Mouse (Mus musculus): ENCODE results near the gene Hoxb9. TPM values are rescaled to one million over a fixed set of nuclear protein-coding genes. Genes with fewer than 3 reads are reported as not detected.

Hoxb9 gene
- polyA plus RNA-seq, 1 experiment from 2014 or later, result 22.4 TPM

GRCm38 (mm10) chr11:96255111-96255995 is 15.9 kb upstream of the Hoxb9 start:
- H3K9ac ChIP-seq, result no peak overlapping the region
- 2% methylated on average over 39 of the region's 39 CpGs for WGBS
- DNase-seq (ENCODE audit: low spot score) (no peak), ATAC-seq (ENCODE audit: low FRiP score) (no peak)
- no peak overlapping the region for H3K4me3 ChIP-seq (replicated peaks; ENCODE audit: low read length)
- peaks cover 99% of the 10 kb centered on the region for H3K27me3 ChIP-seq (ENCODE audit: control insufficient read depth, insufficient read depth, low read length)
- H3K27ac ChIP-seq, result no peak overlapping the region
- H3K36me3 ChIP-seq (replicated peaks; ENCODE audit: control insufficient read depth, insufficient read depth), result no peaks in the 10 kb centered on the region
- H3K9me3 ChIP-seq (ENCODE audit: control insufficient read depth, low read length), result no peaks in the 10 kb centered on the region
- H3K4me1 ChIP-seq (replicated peaks; ENCODE audit: control insufficient read depth, insufficient read depth, low read length), result no peaks in the 10 kb centered on the region
- H3K4me2 ChIP-seq (replicated peaks), result no peak overlapping the region

DNA sequence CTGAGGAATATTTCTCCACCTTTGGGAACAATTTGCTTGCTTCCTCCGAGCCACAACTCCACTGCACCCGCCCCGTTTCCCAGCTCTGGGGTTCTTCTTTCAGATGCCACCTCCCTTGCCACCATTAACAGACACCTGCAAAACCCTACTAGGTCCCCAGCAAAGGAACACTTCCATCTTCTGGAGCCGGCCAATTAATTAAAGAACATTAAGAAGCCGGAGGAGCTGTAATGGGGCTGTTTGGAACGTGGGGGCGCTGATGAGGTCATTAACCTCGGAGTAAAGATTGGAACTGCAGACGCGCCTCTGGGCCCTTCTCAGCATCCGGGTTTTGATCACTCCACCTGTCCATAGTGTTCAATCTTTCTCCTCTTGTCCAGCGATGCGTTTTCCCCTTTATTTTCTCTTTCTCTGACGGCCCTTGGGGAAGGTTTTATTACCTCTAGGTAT is 15.2 kb upstream of the Hoxb9 start:
- no peak overlapping the region for H3K4me3 ChIP-seq (replicated peaks; ENCODE audit: low read length)
- no peaks in the 10 kb centered on the region for H3K4me1 ChIP-seq (replicated peaks; ENCODE audit: control insufficient read depth, insufficient read depth, low read length)
- ATAC-seq (ENCODE audit: low FRiP score) (no peak), DNase-seq (ENCODE audit: low spot score) (no peak)
- no peaks in the 10 kb centered on the region for H3K36me3 ChIP-seq (replicated peaks; ENCODE audit: control insufficient read depth, insufficient read depth)
- peaks cover 99% of the 10 kb centered on the region for H3K27me3 ChIP-seq (ENCODE audit: control insufficient read depth, insufficient read depth, low read length)
- H3K4me2 ChIP-seq (replicated peaks), result no peak overlapping the region
- H3K9me3 ChIP-seq (ENCODE audit: control insufficient read depth, low read length), result no peaks in the 10 kb centered on the region
- no peak overlapping the region for H3K27ac ChIP-seq
- H3K9ac ChIP-seq, result no peak overlapping the region
- 2% methylated on average over 14 of the region's 14 CpGs for WGBS

DNA sequence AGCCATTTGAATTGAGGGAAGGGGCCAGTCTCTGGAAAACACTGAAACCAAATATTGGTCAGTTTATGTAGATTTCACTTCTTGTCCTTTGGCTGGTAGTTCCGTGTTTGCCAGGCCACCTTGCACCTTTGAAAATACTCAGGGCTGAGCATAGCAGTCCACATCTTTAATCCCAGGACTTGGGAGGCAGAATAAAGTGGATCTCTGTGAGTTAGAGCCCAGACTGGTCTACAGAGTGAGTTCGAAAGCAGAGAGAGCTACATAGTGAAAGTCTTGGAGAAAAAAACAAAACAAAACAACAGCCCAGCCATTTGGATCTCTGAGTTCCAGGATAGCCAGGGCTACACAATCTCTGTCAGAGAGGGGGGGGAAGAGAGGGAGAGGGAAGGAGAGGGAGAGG is 14.1 kb upstream of the Hoxb9 start:
- Histone ChIP-seq H3K9ac (no peak overlapping the region), H3K27me3 (ENCODE audit: control insufficient read depth, insufficient read depth, low read length) (peaks cover 99% of the 10 kb centered on the region), H3K27ac (no peak overlapping the region), H3K4me3 (replicated peaks; ENCODE audit: low read length) (no peak overlapping the region), H3K9me3 (ENCODE audit: control insufficient read depth, low read length) (no peaks in the 10 kb centered on the region), H3K36me3 (replicated peaks; ENCODE audit: control insufficient read depth, insufficient read depth) (no peaks in the 10 kb centered on the region), H3K4me1 (replicated peaks; ENCODE audit: control insufficient read depth, insufficient read depth, low read length) (no peaks in the 10 kb centered on the region), H3K4me2 (replicated peaks) (no peak overlapping the region)
- WGBS, result 29% methylated on average over 2 of the region's 2 CpGs
- no peak for ATAC-seq (ENCODE audit: low FRiP score)
- no peak for DNase-seq (ENCODE audit: low spot score)

GRCm38 (mm10) chr11:96259038-96259437 is 12.2 kb upstream of the Hoxb9 start:
- 3% methylated on average over 2 of the region's 2 CpGs for WGBS
- no peak for ATAC-seq (ENCODE audit: low FRiP score)
- Histone ChIP-seq H3K36me3 (replicated peaks; ENCODE audit: control insufficient read depth, insufficient read depth) (no peaks in the 10 kb centered on the region), H3K4me3 (replicated peaks; ENCODE audit: low read length) (no peak overlapping the region), H3K27me3 (ENCODE audit: control insufficient read depth, insufficient read depth, low read length) (peaks cover 99% of the 10 kb centered on the region), H3K9me3 (ENCODE audit: control insufficient read depth, low read length) (no peaks in the 10 kb centered on the region), H3K27ac (no peak overlapping the region), H3K4me2 (replicated peaks) (no peak overlapping the region), H3K4me1 (replicated peaks; ENCODE audit: control insufficient read depth, insufficient read depth, low read length) (no peaks in the 10 kb centered on the region), H3K9ac (no peak overlapping the region)
- DNase-seq (ENCODE audit: low spot score), result no peak

DNA sequence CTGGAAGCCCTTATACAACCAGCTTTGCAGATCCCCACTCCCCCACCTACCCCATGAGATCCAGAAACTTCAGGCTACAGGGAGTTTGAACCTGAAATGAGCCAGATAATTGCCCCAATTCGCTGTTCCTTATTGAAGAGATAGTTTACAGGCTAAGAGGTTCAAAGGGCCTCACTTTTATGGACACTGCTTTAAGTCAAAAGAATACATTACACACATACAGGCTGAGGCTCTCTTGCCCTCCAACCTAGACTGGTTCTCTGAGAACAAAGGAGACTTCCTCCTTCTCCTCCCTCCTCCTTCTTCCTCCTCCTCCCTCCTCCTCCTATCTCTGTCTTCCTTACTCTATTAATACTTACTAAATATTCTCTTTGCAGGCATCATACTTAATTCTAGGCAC is 11.7 kb upstream of the Hoxb9 start:
- Histone ChIP-seq H3K27me3 (ENCODE audit: control insufficient read depth, insufficient read depth, low read length) (peaks cover 99% of the 10 kb centered on the region), H3K4me3 (replicated peaks; ENCODE audit: low read length) (no peak overlapping the region), H3K36me3 (replicated peaks; ENCODE audit: control insufficient read depth, insufficient read depth) (no peaks in the 10 kb centered on the region), H3K9ac (no peak overlapping the region), H3K27ac (no peak overlapping the region), H3K9me3 (ENCODE audit: control insufficient read depth, low read length) (no peaks in the 10 kb centered on the region), H3K4me2 (replicated peaks) (no peak overlapping the region), H3K4me1 (replicated peaks; ENCODE audit: control insufficient read depth, insufficient read depth, low read length) (no peaks in the 10 kb centered on the region)
- WGBS, result 4% methylated on average over 1 of the region's 1 CpGs
- no peak for ATAC-seq (ENCODE audit: low FRiP score)
- no peak for DNase-seq (ENCODE audit: low spot score)

DNA sequence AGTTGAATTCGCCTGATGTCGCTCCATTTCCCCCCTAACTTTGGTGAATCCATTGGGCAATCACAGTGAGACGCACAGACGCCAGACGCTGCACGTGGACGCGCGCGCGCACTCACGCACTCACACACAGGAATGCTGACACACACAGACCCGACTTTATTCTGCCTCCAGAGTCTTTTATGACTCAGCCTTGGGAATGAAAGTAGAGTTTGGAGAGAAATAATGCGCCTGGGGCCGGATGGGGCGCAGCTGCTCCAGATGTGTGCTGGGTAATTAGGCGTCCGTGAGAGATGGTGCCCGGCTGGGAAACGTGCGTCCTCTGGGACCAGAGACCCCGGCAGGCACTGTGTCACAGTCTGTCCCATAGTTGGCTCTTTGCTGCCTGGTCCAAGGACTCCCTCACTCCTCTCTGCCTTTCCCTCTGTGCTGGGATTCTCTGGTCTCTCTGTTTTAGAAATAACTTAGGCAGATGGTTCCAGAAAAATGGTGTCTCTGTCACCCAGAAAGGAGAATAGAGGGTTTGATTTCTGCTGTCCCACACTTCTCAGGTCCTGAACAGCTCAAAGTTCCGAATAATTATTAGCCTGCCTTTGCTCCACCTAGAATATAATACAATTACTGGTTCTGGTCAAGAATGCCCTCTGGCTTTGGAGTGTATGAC is 10.8 kb upstream of the Hoxb9 start:
- Histone ChIP-seq H3K4me1 (replicated peaks; ENCODE audit: control insufficient read depth, insufficient read depth, low read length) (no peaks in the 10 kb centered on the region), H3K4me3 (replicated peaks; ENCODE audit: low read length) (no peak overlapping the region), H3K9ac (no peak overlapping the region), H3K27ac (no peak overlapping the region), H3K4me2 (replicated peaks) (no peak overlapping the region), H3K27me3 (ENCODE audit: control insufficient read depth, insufficient read depth, low read length) (peaks cover 99% of the 10 kb centered on the region), H3K36me3 (replicated peaks; ENCODE audit: control insufficient read depth, insufficient read depth) (no peaks in the 10 kb centered on the region), H3K9me3 (ENCODE audit: control insufficient read depth, low read length) (no peaks in the 10 kb centered on the region)
- ATAC-seq (ENCODE audit: low FRiP score), result no peak
- WGBS, result under 1% methylated on average over 23 of the region's 23 CpGs
- no peak for DNase-seq (ENCODE audit: low spot score)

DNA sequence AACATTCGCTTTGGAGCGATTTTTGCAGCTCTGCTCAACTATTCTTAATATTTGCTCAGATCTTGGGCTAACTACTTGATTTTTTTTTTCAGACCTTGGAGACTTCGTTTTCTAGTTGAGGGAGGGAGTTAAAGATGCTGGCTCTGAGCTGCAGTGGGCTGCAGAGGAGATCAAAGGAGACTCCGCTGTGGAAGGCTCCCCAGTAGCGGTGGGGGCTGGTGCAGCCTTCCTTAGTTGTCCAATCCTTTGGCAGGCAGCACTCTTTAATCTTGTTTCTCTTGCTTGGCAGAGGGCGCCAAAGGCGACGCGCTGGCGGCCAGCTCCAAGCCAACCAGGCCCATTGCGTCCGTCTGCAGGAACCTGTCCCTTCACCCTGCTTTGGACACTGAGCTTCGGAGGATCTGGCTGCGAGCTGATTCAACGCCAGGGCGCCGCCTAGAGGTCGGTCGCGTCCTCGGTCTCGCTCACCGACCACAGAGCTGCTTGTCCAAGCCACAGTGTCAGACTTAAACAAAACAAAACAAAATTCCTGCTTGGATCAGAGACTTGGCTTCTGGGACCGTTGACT is 9.8 kb upstream of the Hoxb9 start:
- ATAC-seq (ENCODE audit: low FRiP score) (no peak), DNase-seq (ENCODE audit: low spot score) (no peak)
- Histone ChIP-seq H3K9me3 (ENCODE audit: control insufficient read depth, low read length) (no peaks in the 10 kb centered on the region), H3K4me2 (replicated peaks) (no peak overlapping the region), H3K27me3 (ENCODE audit: control insufficient read depth, insufficient read depth, low read length) (peaks cover 99% of the 10 kb centered on the region), H3K9ac (no peak overlapping the region), H3K36me3 (replicated peaks; ENCODE audit: control insufficient read depth, insufficient read depth) (no peaks in the 10 kb centered on the region), H3K4me3 (replicated peaks; ENCODE audit: low read length) (no peak overlapping the region), H3K4me1 (replicated peaks; ENCODE audit: control insufficient read depth, insufficient read depth, low read length) (no peaks in the 10 kb centered on the region), H3K27ac (no peak overlapping the region)
- WGBS, result 1% methylated on average over 24 of the region's 24 CpGs

DNA sequence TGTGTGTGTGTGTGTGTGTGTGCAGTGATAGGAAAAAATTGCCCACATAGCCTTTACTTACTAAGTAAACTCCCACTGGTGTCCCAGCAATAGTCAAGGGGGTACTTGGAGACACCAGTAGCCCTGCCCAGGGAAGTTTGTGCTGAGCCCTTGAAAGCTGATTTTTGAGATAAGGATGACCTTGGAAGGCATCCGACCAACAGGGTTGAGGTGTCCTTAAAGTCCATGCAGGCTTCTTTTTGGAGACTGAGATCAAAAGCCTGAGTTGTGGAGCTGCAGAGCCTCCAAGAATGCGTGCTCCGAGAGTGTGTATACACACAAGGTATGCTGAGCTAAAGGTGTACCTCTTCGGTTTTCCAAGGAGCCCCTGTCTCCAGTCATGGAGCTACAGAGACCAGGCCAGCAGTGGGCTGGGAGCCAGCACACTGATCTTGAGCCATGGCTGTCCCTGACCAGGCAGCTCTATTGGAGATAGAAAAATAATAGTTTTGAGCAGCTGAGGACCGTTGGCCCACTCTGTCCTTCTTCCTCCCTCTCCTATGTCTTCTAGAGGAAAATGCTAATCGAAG is 8.9 kb upstream of the Hoxb9 start:
- 5% methylated on average over 6 of the region's 6 CpGs for WGBS
- no peak overlapping the region for H3K9ac ChIP-seq

More for the DNA sequence above, 8.9 kb upstream of the Hoxb9 start:
- Histone ChIP-seq H3K27me3 (ENCODE audit: control insufficient read depth, insufficient read depth, low read length) (peaks cover 99% of the 10 kb centered on the region), H3K36me3 (replicated peaks; ENCODE audit: control insufficient read depth, insufficient read depth) (no peaks in the 10 kb centered on the region), H3K4me2 (replicated peaks) (no peak overlapping the region), H3K27ac (no peak overlapping the region), H3K9me3 (ENCODE audit: control insufficient read depth, low read length) (no peaks in the 10 kb centered on the region), H3K4me1 (replicated peaks; ENCODE audit: control insufficient read depth, insufficient read depth, low read length) (no peaks in the 10 kb centered on the region), H3K4me3 (replicated peaks; ENCODE audit: low read length) (no peak overlapping the region)
- DNase-seq (ENCODE audit: low spot score) (no peak), ATAC-seq (ENCODE audit: low FRiP score) (no peak)
